Mouse (Mus musculus) heart, embryonic 16.5 days (tissue): ENCODE results near the gene Mitd1. TPM values are rescaled to one million over a fixed set of nuclear protein-coding genes. Genes with fewer than 3 reads are reported as not detected.

Experiments
- ATAC-seq: fragments of 200-750 bp; cut with Nextera tagmentation; replicated peaks from 2 replicates; pipeline ENCODE4 v1.8.0; 2017; ENCODE audit warnings: moderate number of reproducible peaks; ENCODE audit not compliant: insufficient read depth, low FRiP score; ENCODE audit errors: extremely low read depth
- H3K27ac ChIP-seq: fragments of 300-500 bp; sonication (generic); 2 replicates; pipeline ENCODE4 v1.5.1; 2014; ENCODE audit warnings: mild to moderate bottlenecking, low read length, control low read depth, moderate library complexity
- H3K27me3 ChIP-seq: fragments of 300-500 bp; sonication (generic); 2 replicates; pipeline ENCODE4 v1.6.1; 2014; ENCODE audit warnings: low read length, mixed read lengths; ENCODE audit not compliant: control insufficient read depth, insufficient read depth
- H3K36me3 ChIP-seq: fragments of 300-500 bp; sonication (generic); 2 replicates; pipeline ENCODE4 v1.6.1; 2014; ENCODE audit not compliant: control insufficient read depth, insufficient read depth
- H3K4me1 ChIP-seq: fragments of 300-500 bp; sonication (generic); 2 replicates; pipeline ENCODE4 v1.6.1; 2014; ENCODE audit warnings: low read length, mixed read lengths; ENCODE audit not compliant: control insufficient read depth, insufficient read depth
- H3K4me2 ChIP-seq: fragments of 300-500 bp; sonication (generic); 2 replicates; pipeline ENCODE4 v1.6.1; 2014; ENCODE audit warnings: low read depth, mild to moderate bottlenecking, control low read depth, low read length
- H3K4me3 ChIP-seq: fragments of 300-500 bp; sonication (generic); 2 replicates; pipeline ENCODE4 v1.5.1; 2014; ENCODE audit warnings: mild to moderate bottlenecking, control low read depth, low read length
- H3K9ac ChIP-seq: fragments of 300-500 bp; sonication (generic); 2 replicates; pipeline ENCODE4 v1.6.1; 2014; ENCODE audit warnings: low read length, control low read depth
- H3K9me3 ChIP-seq: fragments of 300-500 bp; sonication (generic); replicated peaks from 2 replicates; pipeline ENCODE4 v1.6.1; 2016; ENCODE audit warnings: low read length; ENCODE audit not compliant: control insufficient read depth
- whole genome bisulfite sequencing: fragments of 180-500 bp; shearing (Covaris S2); extraction: QIAGEN DNeasy Blood & Tissue Kit; methylation state at CpG from one replicate; pipeline ENCODE4 v1.1.7; 2014; 5-methylcytosine and 5-hydroxymethylcytosine counted together
- polyA plus RNA-seq: library from polyadenylated mRNA; unstranded; fragments of >200 nt; fragmentation: Nextera tagmentation; extraction: Ambion mirVana; gene quantifications from 2 replicates; pipeline ENCODE4 v1.2.1, GENCODE M21; 2015

Mitd1 gene
- polyA plus RNA-seq, 1 experiment from 2014 or later, result 13.5 TPM

DNA sequence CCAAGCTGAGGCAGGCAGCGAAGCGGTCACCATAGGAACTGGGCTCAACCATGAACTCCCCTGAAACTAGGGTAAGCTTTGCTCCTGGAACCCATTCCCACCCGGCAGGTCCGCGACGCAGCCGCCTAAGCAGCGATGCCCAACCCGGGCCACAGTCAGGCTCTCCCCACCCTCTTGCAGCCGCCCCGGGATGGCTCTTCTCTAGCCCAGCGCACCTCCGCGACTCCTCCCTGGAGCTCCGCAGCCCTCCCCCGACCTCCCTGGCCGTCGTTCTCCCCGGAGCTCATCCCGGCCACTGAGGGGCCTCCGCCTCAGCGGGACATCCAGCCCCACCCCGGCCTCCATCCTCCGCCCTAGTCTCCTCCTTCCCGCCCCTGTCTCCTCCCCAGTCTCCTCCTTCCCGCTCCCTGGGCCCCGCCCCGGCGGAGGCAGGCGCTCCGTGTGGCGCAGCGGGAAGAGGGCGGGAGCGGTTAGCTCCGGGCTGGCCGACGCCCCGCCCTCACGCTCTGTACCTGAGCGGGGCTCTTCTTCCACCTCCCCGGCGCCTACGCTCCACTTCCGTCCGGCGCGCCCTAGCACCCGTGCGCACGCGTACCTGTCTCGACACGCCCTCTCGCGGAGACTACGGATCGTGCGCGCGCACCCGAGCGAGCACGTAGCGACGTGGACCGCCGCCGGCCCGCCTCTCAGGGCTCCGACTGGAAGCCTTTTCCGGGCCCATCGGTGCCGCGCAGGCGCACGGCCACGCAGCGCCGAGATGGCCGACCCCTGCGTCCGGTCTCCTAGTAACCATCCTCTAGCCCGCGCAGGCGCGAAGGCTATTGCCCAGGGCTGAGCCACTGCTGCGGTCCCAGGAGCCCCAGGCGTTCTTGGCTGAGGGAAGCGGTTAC is 25.5 kb downstream of the Mitd1 start:
- Histone ChIP-seq H3K27me3 (no peaks in the 10 kb centered on the region), H3K36me3 (no peaks in the 10 kb centered on the region), H3K4me1 (no peaks in the 10 kb centered on the region), H3K4me2 (peak overlapping the region; percentile 92), H3K9ac (peak overlapping the region; percentile 85), H3K9me3 (no peaks in the 10 kb centered on the region; the same call in 1 of the 2 replicates), H3K27ac (peak overlapping the region; percentile 92), H3K4me3 (peak overlapping the region; percentile 86)
- ATAC-seq, result peak; percentile 98
- WGBS, result under 1% methylated on average over 90 of the region's 90 CpGs

DNA sequence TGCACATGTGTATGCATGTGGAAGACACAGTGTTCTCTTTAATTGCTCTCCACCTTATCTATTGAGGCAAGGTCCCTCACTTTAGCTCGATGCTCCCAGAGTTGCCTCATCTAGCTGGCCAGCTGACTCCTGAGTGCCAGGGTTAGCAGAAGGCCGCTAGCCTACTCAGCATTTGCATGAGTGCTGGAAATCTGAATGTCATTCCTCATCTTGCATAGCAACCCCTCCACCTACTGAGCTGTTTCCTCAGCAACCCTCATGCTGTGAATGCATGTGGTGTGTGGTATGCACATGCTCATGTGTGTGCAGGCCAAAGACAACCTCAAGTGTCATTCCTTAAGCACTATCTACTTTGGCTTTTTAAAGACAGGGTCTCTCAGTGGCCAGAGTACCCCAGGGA is 39.5 kb downstream of the Mitd1 start:
- Histone ChIP-seq H3K4me1 (peaks cover 6% of the 10 kb centered on the region), H3K9me3 (peaks cover 4% of the 10 kb centered on the region; the same call in 1 of the 2 replicates), H3K4me2 (no peak overlapping the region), H3K9ac (no peak overlapping the region), H3K36me3 (peaks cover 2% of the 10 kb centered on the region; the same call in 1 of the 2 replicates), H3K27me3 (no peaks in the 10 kb centered on the region), H3K4me3 (no peak overlapping the region), H3K27ac (no peak overlapping the region)
- no peak; the same call in 1 of the 2 replicates for ATAC-seq
- 25% methylated on average over 2 of the region's 2 CpGs for WGBS

DNA sequence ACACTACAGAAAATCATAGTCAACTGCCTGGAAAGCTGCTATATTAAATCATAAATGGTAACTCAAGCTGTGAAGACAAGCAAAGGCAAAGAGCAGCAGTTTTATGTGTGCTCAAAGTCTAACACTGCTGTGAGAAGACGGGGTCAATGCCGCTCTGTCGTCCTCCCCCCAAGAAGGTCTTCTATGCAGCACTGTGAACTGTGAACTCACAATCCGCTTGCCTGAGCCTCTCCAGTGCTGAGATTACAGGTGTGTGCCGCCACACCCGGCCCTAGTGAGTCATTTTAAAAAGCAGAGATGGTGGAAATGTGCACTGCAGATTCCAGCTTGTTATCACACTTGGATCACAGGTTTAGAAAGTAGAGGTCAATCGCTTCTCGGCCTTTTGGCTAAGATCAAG is 43.3 kb downstream of the Mitd1 start:
- H3K4me2 ChIP-seq, result no peak overlapping the region
- H3K27ac ChIP-seq, result no peak overlapping the region
- ATAC-seq, result no peak

DNA sequence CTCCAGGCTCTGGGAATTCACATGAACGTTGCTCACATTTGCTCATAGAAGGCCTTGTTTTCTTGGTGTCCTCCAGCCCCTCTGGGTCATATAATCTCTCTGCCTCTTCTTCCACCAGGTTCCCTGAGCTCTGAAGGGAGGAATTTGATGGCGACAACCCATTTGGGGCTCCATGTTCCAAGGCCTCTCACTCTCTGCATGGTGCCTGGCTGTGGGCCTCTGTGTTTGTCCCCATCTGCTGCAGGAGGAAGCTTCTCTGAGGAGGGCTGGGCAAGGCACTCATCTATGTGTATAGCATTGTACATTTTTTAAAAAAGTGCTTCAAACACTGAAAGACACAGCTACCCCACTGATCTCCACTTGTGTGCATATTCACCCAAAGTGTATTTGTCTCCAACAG is 58.5 kb downstream of the Mitd1 start:
- H3K27me3 ChIP-seq, result no peaks in the 10 kb centered on the region
- no peak overlapping the region for H3K27ac ChIP-seq
- no peak overlapping the region for H3K9ac ChIP-seq
- no peak overlapping the region for H3K4me3 ChIP-seq
- no peak overlapping the region for H3K4me2 ChIP-seq
- 58% methylated on average over 2 of the region's 2 CpGs for WGBS
- ATAC-seq, result no peak
- H3K4me1 ChIP-seq, result no peaks in the 10 kb centered on the region
- H3K36me3 ChIP-seq, result peaks cover 5% of the 10 kb centered on the region
- 0 out of 2 replicates have a peak, but pooled peaks cover under 1% of the 10 kb centered on the region for H3K9me3 ChIP-seq

More for the DNA sequence above, 43.3 kb downstream of the Mitd1 start:
- no peak overlapping the region for H3K4me3 ChIP-seq
- no peaks in the 10 kb centered on the region for H3K9me3 ChIP-seq
- H3K27me3 ChIP-seq, result no peaks in the 10 kb centered on the region
- no peak overlapping the region for H3K9ac ChIP-seq
- H3K36me3 ChIP-seq, result no peaks in the 10 kb centered on the region
- H3K4me1 ChIP-seq, result peaks cover 6% of the 10 kb centered on the region
- 80% methylated on average over 8 of the region's 8 CpGs for WGBS

Other genes with a start within 250 kb of the Mitd1 start
- 4.5 and 5.2 TPM in 2 replicates for gene 2010300C02Rik, start 170.3 kb downstream of the Mitd1 start, polyA plus RNA-seq
- 4.4 and 4.9 TPM in 2 replicates for gene Tsga10, start 24.0 kb downstream of the Mitd1 start, polyA plus RNA-seq
- 9.8 and 10.6 TPM in 2 replicates for gene Lipt1, start 18.7 kb downstream of the Mitd1 start, polyA plus RNA-seq
- 294 TPM in 2 replicates for gene Mrpl30, start 66 bp upstream of the Mitd1 start, polyA plus RNA-seq
- not detected in 2 replicates for gene Lyg2, start 26.1 kb upstream of the Mitd1 start, polyA plus RNA-seq
- not detected in 2 replicates for gene Lyg1, start 67.3 kb upstream of the Mitd1 start, polyA plus RNA-seq
- 110 and 113 TPM in 2 replicates for gene Txndc9, start 107.5 kb upstream of the Mitd1 start, polyA plus RNA-seq
- gene Eif5b, start 107.6 kb upstream of the Mitd1 start, polyA plus RNA-seq, result 15.6 and 16.5 TPM in 2 replicates
- 13.6 and 16.3 TPM in 2 replicates for gene Rev1, start 239.4 kb upstream of the Mitd1 start, polyA plus RNA-seq